ENCODE assay signal across 11 mouse cellular contexts in genomic region chr14:76810697-76811589, GRCm38 (mm10).
A peak's percentile ranks its signal among the peaks of the same experiment; 100 is the strongest.
DNase-seq lines count a peak whose midpoint lies in the region; ATAC-seq lines count a peak whose summit lies in the region.
"Had no signal": no experiment of that assay in that cellular context is flagged by ENCODE, and none has a peak within 500 bp of the region (broad histone marks: within the 10 kb centered on the region; RNA-seq: fewer than 3 reads in every experiment).

No protein-coding gene starts in this region.

- WGBS in heart, embryonic 15.5 days: 16% methylated on average over 21 of the region's 21 CpGs
- 16% methylated on average over 21 of the region's 21 CpGs for whole genome bisulfite sequencing in embryonic facial prominence, embryonic 15.5 days
- 27% methylated on average over 21 of the region's 21 CpGs for WGBS in stomach, embryonic 15.5 days

- peaks cover 26% of the 10 kb centered on the region for H3K4me1 ChIP-seq in heart, embryonic 15.5 days (replicated peaks)
- H3K4me1 ChIP-seq in embryonic facial prominence, embryonic 15.5 days: peaks cover 19% of the 10 kb centered on the region
- peaks cover 11% of the 10 kb centered on the region; the same call in 1 of the 2 replicates for H3K4me1 ChIP-seq in stomach, embryonic 15.5 days

- H3K9me3 ChIP-seq in heart, embryonic 15.5 days (replicated peaks): no peaks in the 10 kb centered on the region
- H3K9me3 ChIP-seq in embryonic facial prominence, embryonic 15.5 days (replicated peaks): no peaks in the 10 kb centered on the region
- peaks cover 7% of the 10 kb centered on the region; the same call in 1 of the 2 replicates for H3K9me3 ChIP-seq in stomach, embryonic 15.5 days

- H3K36me3 ChIP-seq in heart, embryonic 15.5 days: no peaks in the 10 kb centered on the region
- H3K36me3 ChIP-seq in embryonic facial prominence, embryonic 15.5 days: no peaks in the 10 kb centered on the region
- no peaks in the 10 kb centered on the region for H3K36me3 ChIP-seq in stomach, embryonic 15.5 days

- peak; percentile 70 for ATAC-seq in heart, embryonic 15.5 days (replicated peaks; ENCODE audit: insufficient number of reproducible peaks, insufficient read depth, low FRiP score, low read depth)
- ATAC-seq in embryonic facial prominence, embryonic 15.5 days (ENCODE audit: insufficient number of reproducible peaks, low FRiP score, low TSS enrichment, low read depth): peak; percentile 74
- ATAC-seq in stomach, embryonic 15.5 days (ENCODE audit: insufficient read depth, low FRiP score, low read depth): peak; percentile 85
- no peak for ATAC-seq in monocyte, adult 5-6 weeks (replicated peaks; ENCODE audit: insufficient number of reproducible peaks, low FRiP score, low TSS enrichment, poor library complexity, severe bottlenecking)

- H3K27me3 ChIP-seq in heart, embryonic 15.5 days: no peaks in the 10 kb centered on the region
- no peaks in the 10 kb centered on the region; the same call in 1 of the 2 replicates for H3K27me3 ChIP-seq in embryonic facial prominence, embryonic 15.5 days
- H3K27me3 ChIP-seq in stomach, embryonic 15.5 days (replicated peaks): no peaks in the 10 kb centered on the region

- DNase-seq in heart, postnatal 14 days: no peak
- peak; percentile 18 for DNase-seq in lung, postnatal 10 days
- no peak for DNase-seq in lung, postnatal 25 days (ENCODE audit: low spot score)
- no peak for DNase-seq in left cerebral cortex, postnatal 25 days (ENCODE audit: low spot score in 2 of 2)
- DNase-seq: gastrocnemius, postnatal 36 days; right cerebral cortex, postnatal 25 days; thymus, postnatal 4 days had no signal

- peak overlapping the region; percentile 52 for H3K4me2 ChIP-seq in heart, embryonic 15.5 days
- peak overlapping the region; percentile 37 for H3K4me2 ChIP-seq in embryonic facial prominence, embryonic 15.5 days (replicated peaks)
- peak overlapping the region; percentile 37 for H3K4me2 ChIP-seq in stomach, embryonic 15.5 days

- no peak overlapping the region for H3K9ac ChIP-seq in heart, embryonic 15.5 days
- H3K9ac ChIP-seq in embryonic facial prominence, embryonic 15.5 days: no peak overlapping the region
- H3K9ac ChIP-seq in stomach, embryonic 15.5 days: no peak overlapping the region

- peak overlapping the region; percentile 61 for H3K27ac ChIP-seq in heart, embryonic 15.5 days
- H3K27ac ChIP-seq in embryonic facial prominence, embryonic 15.5 days (replicated peaks): peak overlapping the region; percentile 78
- H3K27ac ChIP-seq in stomach, embryonic 15.5 days: peak overlapping the region; percentile 83

- H3K4me3 ChIP-seq in heart, embryonic 15.5 days: peak overlapping the region; percentile 19; the same call in 1 of the 2 replicates
- H3K4me3 ChIP-seq in embryonic facial prominence, embryonic 15.5 days (replicated peaks): peak overlapping the region; percentile 9; the same call in 1 of the 2 replicates
- H3K4me3 ChIP-seq in stomach, embryonic 15.5 days (replicated peaks): no peak overlapping the region

- intact Hi-C loops in heart, postnatal 14 days (cut with DNase I): no loop called here
- intact Hi-C loops in left cerebral cortex, postnatal 25 days (cut with DNase I): no loop called here
